Mouse (Mus musculus): Measurements from ENCODE around the gene Dedd. TPM values are rescaled to one million over a fixed set of nuclear protein-coding genes. Genes with fewer than 3 reads are reported as not detected.
"Not testable (repeated sequence)": the region's sequence is repeated elsewhere in the genome, so short reads cannot be mapped to it uniquely, and the experiment has no call there.

Gene Dedd
- polyA plus RNA-seq, 1 experiment from 2014 or later, result 50.4 TPM

DNA sequence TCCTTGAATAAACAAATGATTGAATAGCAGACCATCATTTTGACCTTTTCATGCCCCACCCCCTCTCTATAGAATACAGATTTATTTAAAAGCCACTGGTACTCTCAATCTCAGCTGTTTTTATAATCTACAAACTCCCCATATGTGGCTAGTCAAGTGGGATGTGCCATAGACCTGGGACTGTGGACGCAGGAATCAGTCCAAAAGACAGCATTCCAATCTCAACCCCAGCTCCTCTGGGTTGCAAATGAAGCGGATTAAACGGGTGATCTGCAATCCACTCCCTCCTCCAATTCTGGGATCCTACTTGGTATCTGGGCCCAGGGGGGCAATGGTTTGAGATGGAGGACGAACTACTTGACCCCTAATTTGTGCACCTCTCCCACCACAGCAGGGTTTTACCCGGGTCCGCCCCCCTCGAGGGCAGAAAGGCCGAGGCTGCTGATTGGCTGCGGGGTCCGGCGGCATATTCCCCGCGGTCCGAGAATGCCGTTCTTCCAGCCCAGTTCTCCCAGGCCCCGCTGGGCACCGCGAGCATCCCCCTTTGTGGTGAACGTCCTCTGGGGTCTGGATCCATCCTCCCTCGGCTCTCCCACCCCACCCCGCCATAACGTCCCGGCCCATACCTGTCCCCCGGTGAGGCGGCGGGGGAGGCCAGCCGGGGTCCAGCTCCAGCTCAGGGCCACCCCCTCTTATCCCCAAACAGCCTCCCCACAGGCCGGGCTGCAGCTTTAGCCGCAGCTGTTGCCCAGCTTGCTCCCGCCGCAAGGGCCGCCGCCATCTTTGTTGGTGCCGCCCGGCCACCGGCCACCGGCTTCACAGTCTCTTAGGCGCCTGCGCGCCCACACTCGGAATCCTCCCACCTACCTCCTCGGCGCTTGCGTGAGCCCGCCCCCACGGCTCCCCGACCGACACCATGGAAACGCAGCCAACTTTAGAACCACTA is 41.5 kb upstream of the Dedd start, which contains the start of gene Usp21:
Gene Usp21, minus strand, starts transcription at position 856 of the 946 bp plus-strand sequence.
- WGBS, result under 1% methylated on average over 49 of the region's 49 CpGs
- Histone ChIP-seq H3K9me3 (no peaks in the 10 kb centered on the region), H3K36me3 (replicated peaks) (peaks cover 72% of the 10 kb centered on the region), H3K27me3 (replicated peaks; ENCODE audit: low read depth, poor library complexity, severe bottlenecking) (no peaks in the 10 kb centered on the region), H3K4me1 (peaks cover 31% of the 10 kb centered on the region), H3K27ac (replicated peaks) (peak within 1 kb of the TSS; percentile 100), H3K4me3 (peak within 1 kb of the TSS; percentile 96)
- DNase-seq (ENCODE audit: low spot score), result peak; percentile 95

- H3K9me3 ChIP-seq, result no peaks in the 10 kb centered on the region
- DNase-seq (ENCODE audit: low spot score), result no peak
- H3K4me3 ChIP-seq, result peak overlapping the region; percentile 96
- no peaks in the 10 kb centered on the region for H3K27me3 ChIP-seq (replicated peaks; ENCODE audit: low read depth, poor library complexity, severe bottlenecking)
- WGBS, result 63% methylated on average over 4 of the region's 4 CpGs
- peaks cover 69% of the 10 kb centered on the region for H3K36me3 ChIP-seq (replicated peaks)
- peak overlapping the region; percentile 100 for H3K27ac ChIP-seq (replicated peaks)
- H3K4me1 ChIP-seq, result peaks cover 33% of the 10 kb centered on the region
Measured at GRCm38 (mm10) chr1:171288328-171288727, 40.6 kb upstream of the Dedd start.

- 90% methylated on average over 3 of the region's 3 CpGs for WGBS
- peaks cover 14% of the 10 kb centered on the region for H3K4me1 ChIP-seq
- H3K4me3 ChIP-seq, result peak overlapping the region; percentile 71
- H3K9me3 ChIP-seq, result no peaks in the 10 kb centered on the region
- peaks cover 27% of the 10 kb centered on the region for H3K27me3 ChIP-seq (replicated peaks; ENCODE audit: low read depth, poor library complexity, severe bottlenecking)
- no peak overlapping the region for H3K27ac ChIP-seq (replicated peaks)
- H3K36me3 ChIP-seq (replicated peaks), result peaks cover 31% of the 10 kb centered on the region
- no peak for DNase-seq (ENCODE audit: low spot score)
Measured at GRCm38 (mm10) chr1:171293351-171293750, 35.6 kb upstream of the Dedd start.

DNA sequence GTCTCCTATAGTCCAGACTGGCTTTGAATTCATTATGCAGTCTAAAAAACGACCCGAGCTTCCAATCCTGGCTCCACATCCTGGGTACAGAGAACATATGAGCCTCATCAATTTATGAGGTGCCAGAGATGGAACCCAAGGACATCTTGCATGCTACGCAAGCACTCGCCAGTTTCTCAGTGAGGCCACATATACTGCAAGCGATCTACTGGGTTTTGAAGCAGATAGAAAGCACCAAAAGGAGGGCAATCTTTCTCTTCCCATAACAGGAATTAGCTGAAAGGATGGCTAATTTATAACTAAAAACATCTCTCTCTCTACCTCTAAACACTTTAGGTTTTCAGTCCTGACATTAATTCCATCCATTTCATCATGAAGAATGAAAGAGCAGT is 35.0 kb upstream of the Dedd start:
- WGBS, result 54% methylated on average over 5 of the region's 5 CpGs
- Histone ChIP-seq H3K9me3 (no peaks in the 10 kb centered on the region), H3K27me3 (replicated peaks; ENCODE audit: low read depth, poor library complexity, severe bottlenecking) (peaks cover 33% of the 10 kb centered on the region), H3K36me3 (replicated peaks) (peaks cover 25% of the 10 kb centered on the region), H3K27ac (replicated peaks) (peak overlapping the region; percentile 98), H3K4me3 (peak overlapping the region; percentile 71), H3K4me1 (peaks cover 11% of the 10 kb centered on the region)
- no peak for DNase-seq (ENCODE audit: low spot score)

DNA sequence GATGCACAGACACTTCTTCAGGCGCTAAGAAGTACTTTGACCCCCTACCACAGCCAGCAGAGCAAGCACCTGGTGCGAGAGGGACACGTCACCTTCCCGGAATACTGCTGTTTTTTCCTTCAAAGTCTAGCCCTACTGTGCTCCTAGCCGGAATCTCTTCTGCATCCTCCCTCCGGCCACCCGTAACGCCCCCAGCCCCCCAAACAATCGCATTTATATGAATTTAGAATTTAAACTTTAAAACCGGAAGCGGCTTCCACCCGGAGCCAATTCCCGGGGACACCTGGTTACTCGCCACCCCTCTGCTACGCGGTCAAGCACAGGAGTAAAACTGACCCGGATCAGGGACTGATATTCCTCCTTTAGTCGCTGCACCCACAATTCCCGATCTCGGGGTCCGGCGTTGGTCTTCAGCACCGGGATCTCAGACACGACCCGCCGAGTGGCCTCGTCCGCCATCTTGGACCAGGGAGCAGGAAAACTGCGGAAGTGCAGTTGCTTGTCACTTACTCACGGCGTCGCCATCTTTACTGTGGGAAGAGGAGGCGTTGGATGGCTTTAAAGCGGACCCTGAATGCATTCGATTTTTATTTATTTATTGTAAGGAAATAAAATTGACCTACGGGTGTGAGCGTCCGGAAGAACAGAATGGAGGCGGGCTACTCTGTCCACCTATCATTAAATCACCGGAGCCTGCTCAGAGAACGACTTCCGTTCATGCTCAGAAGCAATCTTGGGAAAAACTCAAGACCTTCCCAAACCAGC is 34.5 kb upstream of the Dedd start, which contains the start of gene Ufc1:
Gene Ufc1, minus strand, starts transcription at position 727 of the 765 bp plus-strand sequence.
- peaks cover 19% of the 10 kb centered on the region for H3K36me3 ChIP-seq (replicated peaks)
- peaks cover 33% of the 10 kb centered on the region for H3K27me3 ChIP-seq (replicated peaks; ENCODE audit: low read depth, poor library complexity, severe bottlenecking)
- H3K27ac ChIP-seq (replicated peaks), result peak within 1 kb of the TSS; percentile 98
- under 1% methylated on average over 42 of the region's 42 CpGs for WGBS
- H3K9me3 ChIP-seq, result no peaks in the 10 kb centered on the region
- peaks cover 11% of the 10 kb centered on the region for H3K4me1 ChIP-seq
- H3K4me3 ChIP-seq, result peak within 1 kb of the TSS; percentile 71
- DNase-seq (ENCODE audit: low spot score), result peak; percentile 83

DNA sequence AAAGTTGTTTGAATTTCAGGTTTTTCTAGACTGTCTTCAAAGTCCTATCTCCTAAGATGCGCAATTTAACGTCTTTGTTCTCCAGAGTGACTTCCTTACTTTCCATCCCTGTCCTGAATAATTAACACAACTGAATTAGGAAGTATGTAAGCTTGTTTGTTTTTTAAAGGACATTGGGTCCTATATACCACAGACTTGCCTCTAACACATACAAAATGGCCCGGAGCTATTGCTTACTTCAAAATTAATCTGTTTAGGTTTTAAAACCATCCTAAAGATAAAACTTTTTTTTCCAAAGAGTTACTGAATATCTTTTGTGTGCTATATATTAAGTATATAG is 33.9 kb upstream of the Dedd start:
- Histone ChIP-seq H3K4me3 (peak overlapping the region; percentile 71), H3K36me3 (replicated peaks) (peaks cover 14% of the 10 kb centered on the region), H3K27ac (replicated peaks) (peak overlapping the region; percentile 98), H3K9me3 (no peaks in the 10 kb centered on the region), H3K27me3 (replicated peaks; ENCODE audit: low read depth, poor library complexity, severe bottlenecking) (peaks cover 33% of the 10 kb centered on the region), H3K4me1 (peaks cover 11% of the 10 kb centered on the region)
- WGBS, result 19% methylated on average over 3 of the region's 3 CpGs
- DNase-seq (ENCODE audit: low spot score), result no peak

DNA sequence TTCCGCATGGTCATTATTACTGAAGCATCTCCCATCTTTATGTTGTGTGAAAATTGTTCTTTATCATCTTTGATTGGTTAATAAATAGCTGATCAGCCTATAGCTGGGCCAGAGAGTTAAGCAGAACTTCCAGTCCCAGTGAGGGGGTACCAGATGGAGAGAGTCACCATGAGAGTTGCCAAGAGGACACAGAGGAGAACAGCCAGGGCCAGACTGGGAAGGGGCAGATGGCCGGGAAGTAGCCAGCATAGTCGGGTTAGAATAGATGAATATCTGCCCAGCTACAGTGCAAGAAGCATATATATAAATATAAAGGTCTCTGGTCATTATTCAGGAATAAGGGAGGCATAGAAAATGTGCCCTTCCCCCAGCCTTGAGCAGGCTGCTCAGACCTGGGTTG is 30.7 kb upstream of the Dedd start:
- 68% methylated on average over 3 of the region's 3 CpGs for WGBS
- H3K4me1 ChIP-seq, result peaks cover 7% of the 10 kb centered on the region
- no peak overlapping the region for H3K27ac ChIP-seq (replicated peaks)
- no peak overlapping the region for H3K4me3 ChIP-seq
- no peaks in the 10 kb centered on the region for H3K9me3 ChIP-seq
- no peaks in the 10 kb centered on the region for H3K36me3 ChIP-seq (replicated peaks)
- no peak for DNase-seq (ENCODE audit: low spot score)
- peaks cover 33% of the 10 kb centered on the region for H3K27me3 ChIP-seq (replicated peaks; ENCODE audit: low read depth, poor library complexity, severe bottlenecking)

DNA sequence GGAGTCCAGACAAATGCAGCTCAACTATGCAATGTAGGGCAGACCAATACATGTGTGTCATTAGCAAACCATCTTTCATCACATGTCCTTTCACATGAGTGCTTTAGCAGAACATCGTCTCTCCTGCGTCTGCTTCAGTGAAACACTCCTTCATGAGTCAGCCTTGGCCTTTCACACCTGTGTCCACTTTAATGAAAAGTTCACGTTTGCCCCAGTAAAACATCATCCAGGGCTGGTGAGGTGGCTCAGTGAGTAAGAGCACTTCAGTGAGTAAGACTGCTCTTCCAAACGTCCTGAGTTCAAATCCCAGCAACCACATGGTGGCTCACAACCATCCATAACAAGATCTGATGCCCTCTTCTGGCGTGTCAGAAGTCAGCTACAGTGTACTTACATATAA is 22.8 kb upstream of the Dedd start:
- not testable (repeated sequence) for DNase-seq (ENCODE audit: low spot score); H3K4me1 ChIP-seq; H3K9me3 ChIP-seq; H3K27ac ChIP-seq (replicated peaks); H3K4me3 ChIP-seq; H3K36me3 ChIP-seq (replicated peaks); H3K27me3 ChIP-seq (replicated peaks; ENCODE audit: low read depth, poor library complexity, severe bottlenecking)
- 76% methylated on average over 5 of the region's 5 CpGs for WGBS

- H3K9me3 ChIP-seq, result no peaks in the 10 kb centered on the region
- DNase-seq (ENCODE audit: low spot score), result no peak
Measured at GRCm38 (mm10) chr1:171309321-171309720, 19.6 kb upstream of the Dedd start.

DNA sequence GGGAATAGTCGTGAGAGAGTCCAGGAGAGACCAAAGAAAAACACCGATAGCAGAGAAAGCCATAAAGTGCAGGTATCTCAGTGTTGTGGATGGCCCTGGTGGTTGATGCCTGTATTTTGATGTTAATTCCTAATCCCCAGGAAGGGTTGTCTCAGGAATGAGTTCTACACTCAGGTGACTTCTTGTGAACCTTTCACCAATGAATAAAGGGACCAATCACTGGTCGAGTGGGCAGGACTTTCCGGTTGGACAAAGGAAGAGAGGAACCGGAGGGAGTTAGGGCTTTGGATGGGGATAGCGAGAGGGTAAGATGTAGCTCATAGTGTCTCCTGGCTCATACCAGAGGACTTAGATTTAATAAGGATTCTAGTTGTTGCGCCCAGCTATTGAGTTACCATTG is 9.2 kb upstream of the Dedd start:
- H3K4me1 ChIP-seq, result peaks cover 9% of the 10 kb centered on the region; the same call in 1 of the 2 replicates
- H3K36me3 ChIP-seq (replicated peaks), result 0 out of 2 replicates have a peak, but pooled peaks cover under 1% of the 10 kb centered on the region
- H3K27ac ChIP-seq (replicated peaks), result no peak overlapping the region; the same call in 1 of the 2 replicates
- 13% methylated on average over 7 of the region's 7 CpGs for WGBS
- no peak for DNase-seq (ENCODE audit: low spot score)
- H3K27me3 ChIP-seq (replicated peaks; ENCODE audit: low read depth, poor library complexity, severe bottlenecking), result no peaks in the 10 kb centered on the region
- no peaks in the 10 kb centered on the region for H3K9me3 ChIP-seq
- peak overlapping the region; percentile 42 for H3K4me3 ChIP-seq

More at GRCm38 (mm10) chr1:171309321-171309720, 19.6 kb upstream of the Dedd start:
- Histone ChIP-seq H3K36me3 (replicated peaks) (no peaks in the 10 kb centered on the region), H3K4me3 (no peak overlapping the region), H3K27me3 (replicated peaks; ENCODE audit: low read depth, poor library complexity, severe bottlenecking) (0 out of 2 replicates have a peak, but pooled peaks cover 3% of the 10 kb centered on the region), H3K4me1 (no peaks in the 10 kb centered on the region), H3K27ac (replicated peaks) (no peak overlapping the region)
- 68% methylated on average over 2 of the region's 2 CpGs for WGBS

GRCm38 (mm10) chr1:171320151-171320550 is 8.8 kb upstream of the Dedd start:
- no peaks in the 10 kb centered on the region for H3K27me3 ChIP-seq (replicated peaks; ENCODE audit: low read depth, poor library complexity, severe bottlenecking)
- H3K9me3 ChIP-seq, result no peaks in the 10 kb centered on the region
- H3K36me3 ChIP-seq (replicated peaks), result 0 out of 2 replicates have a peak, but pooled peaks cover 4% of the 10 kb centered on the region
- WGBS, result 13% methylated on average over 5 of the region's 5 CpGs
- peaks cover 9% of the 10 kb centered on the region; the same call in 1 of the 2 replicates for H3K4me1 ChIP-seq
- no peak for DNase-seq (ENCODE audit: low spot score)
- peak overlapping the region; percentile 42 for H3K4me3 ChIP-seq
- H3K27ac ChIP-seq (replicated peaks), result no peak overlapping the region; the same call in 1 of the 2 replicates

- peaks cover 9% of the 10 kb centered on the region; the same call in 1 of the 2 replicates for H3K4me1 ChIP-seq
- DNase-seq (ENCODE audit: low spot score), result no peak
Measured at GRCm38 (mm10) chr1:171321415-171321814, 7.5 kb upstream of the Dedd start.

More at GRCm38 (mm10) chr1:171321415-171321814, 7.5 kb upstream of the Dedd start:
- peaks cover 11% of the 10 kb centered on the region; the same call in 1 of the 2 replicates for H3K36me3 ChIP-seq (replicated peaks)
- H3K4me3 ChIP-seq, result no peak overlapping the region
- no peak overlapping the region for H3K27ac ChIP-seq (replicated peaks)
- no peaks in the 10 kb centered on the region for H3K9me3 ChIP-seq
- no peaks in the 10 kb centered on the region for H3K27me3 ChIP-seq (replicated peaks; ENCODE audit: low read depth, poor library complexity, severe bottlenecking)
